Mouse (Mus musculus): ENCODE data around the gene Nacc2. TPM values are rescaled to one million over a fixed set of nuclear protein-coding genes. Genes with fewer than 3 reads are reported as not detected.

Gene Nacc2
- polyA plus RNA-seq, 1 experiment from 2014 or later: 5.1 TPM

DNA sequence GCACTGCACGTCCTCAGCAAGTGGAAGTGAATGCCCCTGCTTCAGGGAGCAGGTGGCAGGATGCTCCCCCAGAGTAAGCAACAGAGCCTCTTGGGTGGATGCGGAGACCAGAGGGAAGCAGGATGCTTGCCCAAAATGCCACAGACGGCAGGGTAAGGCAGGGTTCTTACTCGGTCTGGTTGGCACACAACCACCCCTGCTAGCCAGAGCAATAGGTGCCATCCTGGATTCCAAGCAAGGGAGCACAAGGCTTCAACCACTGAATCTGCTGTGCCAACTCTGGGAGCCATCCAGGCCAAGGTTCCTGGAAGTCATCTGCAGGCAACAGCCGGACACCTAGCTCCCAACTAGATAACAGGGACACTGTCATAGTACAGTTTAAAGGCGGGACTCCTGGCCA is 14.8 kb downstream of the Nacc2 start:
- Histone ChIP-seq H3K27ac (no peak overlapping the region), H3K27me3 (ENCODE audit: insufficient read depth, poor library complexity, severe bottlenecking) (peaks cover 29% of the 10 kb centered on the region), H3K9me3 (no peaks in the 10 kb centered on the region), H3K36me3 (no peaks in the 10 kb centered on the region), H3K4me1 (peaks cover 15% of the 10 kb centered on the region), H3K4me3 (no peak overlapping the region)
- DNase-seq (ENCODE audit: low spot score): no peak
- WGBS: 79% methylated on average over 6 of the region's 6 CpGs

DNA sequence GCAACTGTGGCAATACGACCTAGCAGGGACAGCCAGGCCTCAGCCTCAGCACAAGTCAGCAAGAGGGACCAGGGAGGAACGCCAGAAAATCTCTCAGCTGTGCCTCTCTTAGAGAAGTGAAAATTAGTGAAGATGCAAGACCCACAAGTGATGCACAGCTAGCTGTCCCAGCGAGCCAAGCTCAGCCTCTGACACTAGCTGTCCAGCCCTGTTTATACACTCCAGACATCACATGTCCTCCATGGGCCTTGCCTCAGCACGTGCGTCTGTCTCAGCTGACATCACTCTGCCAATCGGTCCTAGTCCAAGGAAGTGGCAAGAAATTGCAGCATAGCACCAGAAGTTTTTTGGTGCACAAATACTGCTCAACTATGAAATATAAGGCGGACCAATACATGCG is 16.0 kb downstream of the Nacc2 start:
- Histone ChIP-seq H3K9me3 (no peaks in the 10 kb centered on the region), H3K27me3 (ENCODE audit: insufficient read depth, poor library complexity, severe bottlenecking) (peaks cover 18% of the 10 kb centered on the region; the same call in 1 of the 2 replicates), H3K36me3 (no peaks in the 10 kb centered on the region), H3K4me3 (no peak overlapping the region), H3K4me1 (peaks cover 15% of the 10 kb centered on the region), H3K27ac (no peak overlapping the region)
- no peak for DNase-seq (ENCODE audit: low spot score)
- WGBS: 73% methylated on average over 8 of the region's 8 CpGs

DNA sequence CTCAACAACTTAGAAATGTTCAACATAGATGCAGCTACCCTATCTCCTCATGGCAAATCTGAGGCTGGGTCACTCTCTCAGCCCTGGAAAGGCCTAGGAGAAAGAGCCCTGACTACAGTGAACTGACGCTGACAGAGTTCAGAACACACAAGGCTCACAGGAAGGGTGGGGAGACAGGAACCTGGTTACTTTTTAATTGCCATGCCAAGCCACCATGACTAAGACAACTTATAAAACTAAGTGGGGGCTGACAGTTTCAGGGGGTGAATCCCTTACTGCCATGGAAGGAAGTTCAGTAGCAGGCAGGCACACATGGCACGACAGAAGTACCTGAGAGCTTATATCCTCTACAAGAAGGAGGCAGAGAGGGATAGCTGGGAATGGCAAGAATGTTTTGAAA is 16.8 kb downstream of the Nacc2 start:
- no peak for DNase-seq (ENCODE audit: low spot score)
- H3K27ac ChIP-seq: no peak overlapping the region
- H3K4me1 ChIP-seq: peaks cover 15% of the 10 kb centered on the region
- no peaks in the 10 kb centered on the region for H3K9me3 ChIP-seq
- WGBS: 78% methylated on average over 2 of the region's 2 CpGs
- H3K36me3 ChIP-seq: no peaks in the 10 kb centered on the region
- no peak overlapping the region for H3K4me3 ChIP-seq
- peaks cover 14% of the 10 kb centered on the region; the same call in 1 of the 2 replicates for H3K27me3 ChIP-seq (ENCODE audit: insufficient read depth, poor library complexity, severe bottlenecking)

DNA sequence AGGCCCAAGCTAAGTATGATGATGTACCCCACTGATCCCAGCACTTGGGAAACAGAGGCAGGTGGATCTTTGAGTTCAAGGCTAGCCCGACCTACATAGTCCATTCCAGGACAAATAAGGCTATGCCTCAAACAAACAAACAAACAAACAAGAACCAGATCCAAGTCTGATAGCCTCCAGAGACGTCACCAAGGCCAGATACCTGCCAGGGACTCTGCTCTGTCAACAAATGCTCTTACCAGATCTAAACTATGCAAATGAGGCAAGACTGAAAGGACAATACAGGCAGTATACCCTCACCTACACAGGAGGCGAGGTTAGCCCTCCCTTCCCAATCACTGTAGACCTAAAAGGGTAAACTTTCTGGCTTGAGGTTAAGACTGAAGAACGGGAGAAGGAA is 22.7 kb downstream of the Nacc2 start:
- H3K4me3 ChIP-seq: no peak overlapping the region
- WGBS: 59% methylated on average over 4 of the region's 4 CpGs
- no peaks in the 10 kb centered on the region for H3K36me3 ChIP-seq
- no peak overlapping the region for H3K27ac ChIP-seq
- no peaks in the 10 kb centered on the region for H3K9me3 ChIP-seq
- H3K27me3 ChIP-seq (ENCODE audit: insufficient read depth, poor library complexity, severe bottlenecking): peaks cover 7% of the 10 kb centered on the region; the same call in 1 of the 2 replicates
- H3K4me1 ChIP-seq: peaks cover 25% of the 10 kb centered on the region
- no peak for DNase-seq (ENCODE audit: low spot score)

DNA sequence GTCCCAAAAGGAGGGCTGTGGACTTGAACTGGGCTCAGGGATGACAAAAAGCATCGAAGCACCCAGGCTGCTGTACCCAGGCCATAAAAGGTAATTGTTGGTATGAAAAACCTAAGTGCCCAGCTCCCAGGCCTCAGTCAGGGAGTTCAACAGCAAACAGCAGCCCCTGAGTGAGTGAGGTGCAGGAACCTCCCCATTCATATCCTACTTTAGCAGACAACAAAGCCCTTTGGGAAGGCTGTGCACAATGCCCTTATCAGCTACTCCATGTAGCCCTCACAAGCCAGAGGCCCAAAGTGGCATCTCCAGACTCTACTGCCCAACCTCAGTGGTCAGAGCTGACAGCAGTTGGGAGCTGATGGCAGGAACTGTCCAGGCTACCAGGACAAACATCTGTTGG is 23.2 kb downstream of the Nacc2 start:
- no peaks in the 10 kb centered on the region for H3K9me3 ChIP-seq
- H3K27me3 ChIP-seq (ENCODE audit: insufficient read depth, poor library complexity, severe bottlenecking): peaks cover 12% of the 10 kb centered on the region; the same call in 1 of the 2 replicates
- peaks cover 25% of the 10 kb centered on the region for H3K4me1 ChIP-seq
- DNase-seq (ENCODE audit: low spot score): no peak
- no peaks in the 10 kb centered on the region for H3K36me3 ChIP-seq
- no peak overlapping the region for H3K4me3 ChIP-seq
- no peak overlapping the region for H3K27ac ChIP-seq
- 75% methylated on average over 1 of the region's 1 CpGs for WGBS

DNA sequence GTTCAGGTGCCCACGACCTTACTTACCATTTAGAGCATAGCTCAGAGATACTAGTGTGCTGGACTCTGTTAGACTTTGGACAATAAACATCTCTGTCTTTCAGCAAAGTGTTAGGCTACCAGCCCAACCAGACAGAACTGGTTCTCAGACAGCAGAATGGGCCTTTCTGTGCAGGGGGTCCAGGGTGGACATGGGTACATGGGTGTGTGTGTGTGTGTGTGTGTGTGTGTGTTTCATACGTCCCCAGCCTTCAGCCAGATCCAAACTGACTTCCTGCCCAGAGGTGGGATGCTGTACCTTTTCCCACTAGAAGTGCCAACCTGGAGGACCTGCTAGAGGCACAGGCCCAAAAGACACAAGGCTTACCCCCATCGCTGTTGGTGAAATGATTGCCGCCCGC is 23.8 kb downstream of the Nacc2 start:
- no peaks in the 10 kb centered on the region for H3K36me3 ChIP-seq
- H3K27me3 ChIP-seq (ENCODE audit: insufficient read depth, poor library complexity, severe bottlenecking): peaks cover 18% of the 10 kb centered on the region
- 89% methylated on average over 5 of the region's 5 CpGs for WGBS
- no peak for DNase-seq (ENCODE audit: low spot score)
- peaks cover 25% of the 10 kb centered on the region for H3K4me1 ChIP-seq
- no peak overlapping the region for H3K27ac ChIP-seq
- no peak overlapping the region for H3K4me3 ChIP-seq
- no peaks in the 10 kb centered on the region for H3K9me3 ChIP-seq

DNA sequence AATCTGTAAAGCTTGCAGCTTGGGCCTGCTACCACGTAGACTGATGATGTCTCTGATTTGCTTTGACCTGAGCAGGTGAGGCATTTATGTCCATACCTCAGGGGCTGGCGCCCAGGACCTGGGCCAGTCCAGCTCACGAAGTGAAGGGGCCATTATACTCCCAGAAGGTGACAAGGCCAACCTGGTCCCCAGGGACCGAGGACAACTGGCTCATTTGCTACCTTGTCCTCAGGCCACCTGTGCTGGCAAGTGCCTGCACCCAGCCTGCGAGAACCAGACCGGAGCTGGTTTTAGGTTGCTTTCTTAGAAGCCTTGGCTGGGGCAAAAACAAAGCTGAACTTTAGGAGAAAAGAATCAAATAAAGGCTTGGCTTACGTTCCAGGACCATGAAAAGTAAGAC is 29.1 kb downstream of the Nacc2 start:
- Histone ChIP-seq H3K27me3 (ENCODE audit: insufficient read depth, poor library complexity, severe bottlenecking) (peaks cover 71% of the 10 kb centered on the region), H3K4me3 (no peak overlapping the region), H3K4me1 (peaks cover 33% of the 10 kb centered on the region), H3K27ac (no peak overlapping the region), H3K36me3 (no peaks in the 10 kb centered on the region), H3K9me3 (no peaks in the 10 kb centered on the region)
- no peak for DNase-seq (ENCODE audit: low spot score)
- WGBS: 80% methylated on average over 7 of the region's 7 CpGs

DNA sequence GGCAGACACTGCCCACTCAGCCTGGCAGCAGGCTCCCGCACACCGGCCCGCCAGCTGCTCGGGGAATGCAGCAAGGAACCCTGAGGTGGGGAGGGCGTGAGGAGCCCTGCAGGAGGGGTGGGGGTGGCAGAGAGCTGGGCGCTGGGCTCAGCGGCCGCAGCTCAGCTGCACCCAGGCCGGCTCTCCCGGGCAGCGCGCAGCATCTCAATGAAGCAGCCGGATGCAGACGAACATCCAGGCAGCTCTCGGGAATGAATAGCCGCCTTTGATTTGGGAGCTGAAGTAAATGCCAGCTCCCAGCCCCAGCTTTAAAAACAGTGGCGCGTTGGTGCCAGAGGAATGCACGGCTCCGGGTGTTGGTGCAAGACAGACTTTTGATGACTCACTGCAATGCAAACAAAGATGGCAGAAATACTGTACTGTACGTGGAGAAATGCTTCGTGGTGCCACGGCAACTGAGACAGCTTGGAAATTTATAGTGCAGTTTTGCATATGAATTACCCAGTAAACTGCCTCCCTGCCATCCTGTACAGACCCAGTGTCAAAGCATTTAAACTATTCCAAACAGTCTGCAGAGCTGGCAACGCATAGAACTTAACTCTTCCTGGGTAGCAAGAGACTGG is 31.1 kb downstream of the Nacc2 start:
- WGBS: 2% methylated on average over 24 of the region's 24 CpGs
- DNase-seq (ENCODE audit: low spot score): no peak
- Histone ChIP-seq H3K4me1 (peaks cover 34% of the 10 kb centered on the region), H3K27me3 (ENCODE audit: insufficient read depth, poor library complexity, severe bottlenecking) (peaks cover 81% of the 10 kb centered on the region), H3K36me3 (no peaks in the 10 kb centered on the region), H3K4me3 (peak overlapping the region; percentile 76), H3K9me3 (no peaks in the 10 kb centered on the region), H3K27ac (peak overlapping the region; percentile 87)

DNA sequence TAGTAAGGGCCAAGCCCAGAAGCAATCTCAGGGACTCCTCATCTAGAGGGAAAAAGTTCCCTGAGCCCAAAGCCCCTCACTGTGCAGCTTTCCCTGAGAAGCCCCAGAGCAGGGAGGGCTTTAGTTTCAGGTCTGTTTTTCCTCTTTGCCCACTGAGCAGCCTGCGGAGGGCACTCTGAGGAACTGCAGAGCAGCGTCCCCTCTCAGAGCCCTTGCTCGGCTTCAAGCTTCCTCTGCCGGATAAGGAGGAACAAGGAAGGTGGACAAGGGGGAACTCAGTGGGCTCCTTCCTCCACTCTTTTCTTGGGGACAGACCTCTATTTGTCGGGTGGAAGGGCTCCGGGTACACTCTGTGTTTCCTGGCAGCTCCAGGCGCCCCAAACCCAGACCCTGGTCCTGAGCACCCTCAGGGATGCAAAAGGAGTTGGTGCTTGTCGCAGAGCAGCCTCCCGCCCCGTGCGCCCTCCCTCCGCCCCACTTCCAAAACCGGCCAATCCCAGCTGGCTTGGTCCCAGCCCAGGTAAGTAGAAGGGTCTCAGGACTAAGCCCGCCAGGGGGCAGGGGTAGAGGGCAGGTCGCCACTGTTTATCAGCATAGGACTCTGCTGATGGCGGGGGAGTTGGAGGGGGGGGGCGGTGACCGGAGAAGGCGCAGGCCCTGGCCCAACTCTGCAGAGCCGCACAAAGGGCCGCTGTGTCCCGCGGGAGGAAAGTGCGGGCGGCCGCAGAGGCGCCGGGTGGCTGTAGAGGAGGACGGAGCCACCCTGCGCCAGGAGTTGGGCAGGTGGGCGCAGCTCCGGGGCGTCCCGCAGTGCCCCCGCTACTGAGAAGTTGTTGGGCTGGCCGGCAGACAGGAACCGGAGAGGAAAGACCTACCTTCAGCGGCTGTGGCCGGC is 31.9 kb downstream of the Nacc2 start:
- Histone ChIP-seq H3K36me3 (no peaks in the 10 kb centered on the region), H3K4me3 (peak overlapping the region; percentile 76), H3K27ac (peak overlapping the region; percentile 87), H3K9me3 (no peaks in the 10 kb centered on the region), H3K4me1 (peaks cover 38% of the 10 kb centered on the region), H3K27me3 (ENCODE audit: insufficient read depth, poor library complexity, severe bottlenecking) (peaks cover 83% of the 10 kb centered on the region)
- under 1% methylated on average over 38 of the region's 39 CpGs for WGBS
- DNase-seq (ENCODE audit: low spot score): no peak

DNA sequence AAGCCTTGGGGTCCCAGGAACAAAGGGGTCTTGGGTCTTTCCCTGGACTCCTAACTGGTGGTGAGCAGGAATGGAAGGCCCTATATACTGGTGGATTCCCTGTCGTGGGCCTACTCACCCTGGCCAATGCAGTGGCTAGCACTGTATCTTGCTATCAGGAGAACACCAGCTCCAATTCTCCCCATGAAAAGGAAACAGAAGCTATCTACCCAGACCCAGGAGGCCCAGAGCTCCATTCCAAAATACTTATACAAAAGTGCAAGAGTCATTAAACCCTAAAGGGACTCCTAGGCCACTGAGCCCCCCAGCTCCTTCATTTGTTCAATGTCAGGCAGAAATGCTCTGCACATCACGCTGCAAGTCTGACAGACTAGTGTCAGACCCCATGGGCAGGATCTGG is 34.0 kb downstream of the Nacc2 start:
- no peak overlapping the region for H3K4me3 ChIP-seq
- DNase-seq (ENCODE audit: low spot score): no peak
- H3K27ac ChIP-seq: no peak overlapping the region
- no peaks in the 10 kb centered on the region for H3K9me3 ChIP-seq
- H3K27me3 ChIP-seq (ENCODE audit: insufficient read depth, poor library complexity, severe bottlenecking): peaks cover 69% of the 10 kb centered on the region
- peaks cover 38% of the 10 kb centered on the region for H3K4me1 ChIP-seq
- 72% methylated on average over 2 of the region's 2 CpGs for WGBS
- H3K36me3 ChIP-seq: no peaks in the 10 kb centered on the region

DNA sequence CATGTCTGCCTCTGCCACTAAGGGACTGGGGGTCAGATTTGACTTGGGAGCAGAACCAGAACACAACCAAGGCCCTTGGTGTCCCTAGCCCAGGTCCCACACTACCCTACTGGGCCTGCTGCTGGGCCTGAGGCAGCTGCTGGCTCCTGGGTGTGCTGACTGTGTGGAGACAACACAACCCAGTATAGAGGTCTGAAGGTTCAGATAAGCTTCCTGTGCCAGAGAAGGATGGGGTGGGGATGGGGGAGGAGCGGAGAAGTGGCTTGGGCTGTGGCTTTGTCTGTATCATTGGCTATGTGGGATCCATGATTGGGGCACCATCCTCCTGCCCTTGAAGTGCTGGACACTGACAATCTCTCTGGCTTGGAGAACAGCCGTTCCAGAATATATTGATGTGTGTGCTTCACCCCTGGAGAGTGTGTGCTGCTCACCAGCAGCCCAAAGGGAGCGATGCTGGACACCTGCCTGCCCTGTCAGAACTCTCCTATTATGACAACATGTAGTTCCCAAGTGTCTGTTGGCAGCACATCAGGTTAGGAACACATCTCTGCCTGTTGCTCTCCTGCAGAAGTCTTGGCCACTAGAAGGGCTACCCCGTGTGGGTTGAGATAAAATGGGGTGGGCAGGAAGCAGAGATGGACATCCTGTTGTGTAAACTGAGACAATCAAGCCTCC is 36.0 kb downstream of the Nacc2 start:
- H3K9me3 ChIP-seq: no peaks in the 10 kb centered on the region
- peak overlapping the region; percentile 36; the same call in 1 of the 2 replicates for H3K27ac ChIP-seq
- no peak for DNase-seq (ENCODE audit: low spot score)
- H3K4me1 ChIP-seq: peaks cover 33% of the 10 kb centered on the region
- WGBS: 64% methylated on average over 4 of the region's 4 CpGs
- no peak overlapping the region for H3K4me3 ChIP-seq
- peaks cover 49% of the 10 kb centered on the region for H3K27me3 ChIP-seq (ENCODE audit: insufficient read depth, poor library complexity, severe bottlenecking)
- no peaks in the 10 kb centered on the region for H3K36me3 ChIP-seq

DNA sequence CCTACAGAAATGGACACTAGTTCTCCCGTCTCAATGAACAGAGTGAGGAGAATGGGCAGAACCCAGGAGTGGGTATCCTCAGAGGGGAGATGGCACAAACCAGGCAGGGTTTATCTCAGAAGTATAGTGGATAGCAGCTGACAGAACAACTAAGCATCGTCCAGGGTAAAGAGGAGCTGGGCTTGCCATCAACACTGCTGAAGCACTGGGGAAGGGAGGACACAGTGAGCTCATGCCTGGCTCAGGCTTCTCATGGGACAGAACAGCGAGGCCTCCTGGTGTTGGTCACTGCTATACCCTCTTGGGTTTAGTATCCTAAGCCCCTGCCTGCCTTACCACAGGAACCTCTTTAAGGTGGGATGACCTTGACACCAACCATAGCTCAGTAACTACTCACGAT is 36.5 kb downstream of the Nacc2 start:
- peaks cover 27% of the 10 kb centered on the region for H3K4me1 ChIP-seq
- DNase-seq (ENCODE audit: low spot score): no peak
- no peaks in the 10 kb centered on the region for H3K36me3 ChIP-seq
- WGBS: 71% methylated on average over 4 of the region's 4 CpGs
- H3K27me3 ChIP-seq (ENCODE audit: insufficient read depth, poor library complexity, severe bottlenecking): peaks cover 44% of the 10 kb centered on the region
- H3K27ac ChIP-seq: 0 out of 2 replicates have a peak overlapping the region, but pooled peaks have one; percentile 36
- H3K9me3 ChIP-seq: no peaks in the 10 kb centered on the region
- no peak overlapping the region for H3K4me3 ChIP-seq

DNA sequence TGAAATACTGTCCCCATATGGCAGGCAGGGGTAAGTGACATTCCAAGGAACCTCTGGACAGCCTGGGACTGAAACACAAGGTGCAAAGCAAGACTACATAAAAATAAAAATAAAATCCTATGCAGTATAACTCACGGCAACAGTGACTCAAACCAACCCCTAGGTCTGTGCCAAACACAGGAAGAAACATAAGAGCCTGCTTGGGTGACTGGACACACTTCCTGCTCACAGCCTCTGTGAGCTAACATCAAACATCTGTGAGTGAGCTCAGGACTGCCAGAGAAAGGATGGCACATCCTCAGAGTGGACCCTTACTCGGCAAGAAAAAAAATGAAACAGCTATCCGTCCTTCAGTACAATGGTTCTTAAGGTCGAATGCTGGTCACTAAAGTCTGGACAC is 40.1 kb downstream of the Nacc2 start:
- H3K36me3 ChIP-seq: no peaks in the 10 kb centered on the region
- H3K9me3 ChIP-seq: no peaks in the 10 kb centered on the region
- H3K27ac ChIP-seq: no peak overlapping the region
- H3K4me1 ChIP-seq: peaks cover 18% of the 10 kb centered on the region
- 67% methylated on average over 4 of the region's 4 CpGs for WGBS
- peaks cover 8% of the 10 kb centered on the region; the same call in 1 of the 2 replicates for H3K27me3 ChIP-seq (ENCODE audit: insufficient read depth, poor library complexity, severe bottlenecking)
- no peak for DNase-seq (ENCODE audit: low spot score)
- H3K4me3 ChIP-seq: no peak overlapping the region

Data from heart, embryonic 10.5 days (tissue).